Mouse (Mus musculus) liver, postnatal 0 days (tissue): ENCODE results near the gene 5730522E02Rik.

Experiments used
- CTCF ChIP-seq: sonication (generic); IDR thresholded peaks from 2 replicates; pipeline ENCODE4 v1.5.1; 2016; ENCODE audit warnings: antibody characterized with exemption, low read depth
- EP300 ChIP-seq: IDR thresholded peaks from 2 replicates; pipeline ENCODE4 v1.6.1; 2016; ENCODE audit warnings: antibody characterized with exemption, low read depth, mild to moderate bottlenecking

DNA sequence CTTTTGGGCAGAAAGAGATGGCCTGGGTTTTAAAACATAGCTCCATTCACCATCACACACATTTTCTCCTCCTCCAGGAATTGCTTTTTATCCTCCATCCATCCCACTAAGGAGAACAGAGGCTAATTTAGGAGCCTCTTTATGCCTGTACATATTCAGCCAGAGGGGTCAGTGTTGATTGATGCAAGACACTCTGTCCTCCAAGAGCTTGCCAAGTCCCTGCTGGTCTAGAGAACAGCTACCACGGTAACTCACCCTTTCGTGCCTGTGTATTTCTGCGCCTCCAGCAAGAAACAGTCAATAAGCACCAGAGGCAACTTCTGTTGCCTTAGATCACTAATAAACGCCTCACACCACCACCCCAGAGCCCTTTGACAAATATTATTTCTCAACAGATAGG lies 620.3 kb downstream of the 5730522E02Rik start:
- TF ChIP-seq EP300 (no peak), CTCF (no peak)
